Mouse (Mus musculus) forebrain, postnatal 0 days (tissue): ENCODE results near the gene Cluh. TPM values are rescaled to one million over a fixed set of nuclear protein-coding genes. Genes with fewer than 3 reads are reported as not detected.

Experiments
- ATAC-seq: fragments of 200-750 bp; cut with Nextera tagmentation; 2 replicates; pipeline ENCODE4 v1.8.0; 2017; ENCODE audit warnings: mild to moderate bottlenecking, moderate library complexity
- DNase-seq: peaks from one replicate; pipeline ENCODE4 v3.0.0-alpha.2; 2015
- H3K27ac ChIP-seq: fragments of 300-500 bp; sonication (generic); 2 replicates; pipeline ENCODE4 v1.5.1; 2014; ENCODE audit warnings: low read depth, mild to moderate bottlenecking, antibody characterized with exemption, low read length, moderate library complexity, mixed read lengths
- H3K27me3 ChIP-seq: fragments of 300-500 bp; sonication (generic); 2 replicates; pipeline ENCODE4 v1.6.1; 2014; ENCODE audit warnings: mild to moderate bottlenecking, low read length, mixed read lengths; ENCODE audit not compliant: insufficient read depth
- H3K36me3 ChIP-seq: fragments of 300-500 bp; sonication (generic); 2 replicates; pipeline ENCODE4 v1.6.1; 2014; ENCODE audit warnings: mild to moderate bottlenecking, moderate library complexity; ENCODE audit not compliant: insufficient read depth
- H3K4me1 ChIP-seq: fragments of 300-500 bp; sonication (generic); 2 replicates; pipeline ENCODE4 v1.6.1; 2014; ENCODE audit warnings: antibody characterized with exemption; ENCODE audit not compliant: insufficient read depth
- H3K4me2 ChIP-seq: fragments of 300-500 bp; sonication (generic); 2 replicates; pipeline ENCODE4 v1.6.1; 2014; ENCODE audit warnings: low read depth, mild to moderate bottlenecking, moderate library complexity
- H3K4me3 ChIP-seq: fragments of 300-500 bp; sonication (generic); 2 replicates; pipeline ENCODE4 v1.5.1; 2014; ENCODE audit warnings: low read depth, low read length, mixed read lengths
- H3K9ac ChIP-seq: fragments of 300-500 bp; sonication (generic); 2 replicates; pipeline ENCODE4 v1.6.1; 2014; ENCODE audit warnings: mild to moderate bottlenecking
- H3K9me3 ChIP-seq: fragments of 300-500 bp; sonication (generic); 2 replicates; pipeline ENCODE4 v1.6.1; 2016; ENCODE audit warnings: low read length
- CTCF ChIP-seq: sonication (generic); IDR thresholded peaks from 2 replicates; pipeline ENCODE4 v1.5.1; 2016; ENCODE audit warnings: antibody characterized with exemption, control low read depth, low read depth
- WGBS: fragments of 180-500 bp; shearing (Covaris S2); extraction: QIAGEN DNeasy Blood & Tissue Kit; methylation state at CpG from one replicate; pipeline ENCODE4 v1.1.7; 2014; 5-methylcytosine and 5-hydroxymethylcytosine counted together
- polyA plus RNA-seq: library from polyadenylated mRNA; unstranded; fragments of >200 nt; fragmentation: Nextera tagmentation; extraction: Ambion mirVana; gene quantifications from 2 replicates; pipeline ENCODE4 v1.2.1, GENCODE M21; 2015
- total RNA-seq: library from RNA; depleted of rRNA; stranded (reverse); fragments of >200 nt; gene quantifications from 2 replicates; pipeline ENCODE4 v1.2.3, GENCODE M21; 2014

Gene Cluh
- total and polyA plus RNA-seq, 2 experiments from 2014 or later: 12.9 to 62.4 TPM

- Histone ChIP-seq H3K9me3 (no peaks in the 10 kb centered on the region), H3K27ac (no peak overlapping the region), H3K9ac (no peak overlapping the region), H3K4me2 (no peak overlapping the region), H3K4me1 (no peaks in the 10 kb centered on the region), H3K36me3 (peaks cover 40% of the 10 kb centered on the region), H3K4me3 (no peak overlapping the region), H3K27me3 (no peaks in the 10 kb centered on the region)
- DNase-seq (peak; percentile 9), ATAC-seq (no peak)
- TF ChIP-seq CTCF: no peak
- 85% methylated on average over 6 of the region's 6 CpGs for WGBS
Measured at GRCm38 (mm10) chr11:74672901-74673513, 23.7 kb downstream of the Cluh start.

GRCm38 (mm10) chr11:74673561-74673960 lies 24.3 kb downstream of the Cluh start:
- peaks cover 45% of the 10 kb centered on the region for H3K36me3 ChIP-seq
- no peaks in the 10 kb centered on the region for H3K9me3 ChIP-seq
- H3K4me3 ChIP-seq: no peak overlapping the region
- no peaks in the 10 kb centered on the region for H3K4me1 ChIP-seq
- DNase-seq (no peak), ATAC-seq (no peak)
- H3K9ac ChIP-seq: no peak overlapping the region
- TF ChIP-seq CTCF: no peak
- no peak overlapping the region for H3K4me2 ChIP-seq
- no peak overlapping the region for H3K27ac ChIP-seq
- WGBS: 97% methylated on average over 1 of the region's 1 CpGs
- H3K27me3 ChIP-seq: no peaks in the 10 kb centered on the region

- Histone ChIP-seq H3K9me3 (no peaks in the 10 kb centered on the region), H3K4me1 (no peaks in the 10 kb centered on the region), H3K4me3 (no peak overlapping the region), H3K9ac (no peak overlapping the region), H3K27me3 (no peaks in the 10 kb centered on the region), H3K36me3 (peaks cover 48% of the 10 kb centered on the region), H3K4me2 (no peak overlapping the region), H3K27ac (no peak overlapping the region)
- TF ChIP-seq CTCF: no peak
- 94% methylated on average over 8 of the region's 8 CpGs for WGBS
- DNase-seq (no peak), ATAC-seq (no peak)
Measured at GRCm38 (mm10) chr11:74674713-74675112, 25.4 kb downstream of the Cluh start.

GRCm38 (mm10) chr11:74675156-74675555 lies 25.9 kb downstream of the Cluh start:
- WGBS: 54% methylated on average over 4 of the region's 4 CpGs
- Histone ChIP-seq H3K27ac (no peak overlapping the region), H3K4me1 (no peaks in the 10 kb centered on the region), H3K27me3 (no peaks in the 10 kb centered on the region), H3K9me3 (no peaks in the 10 kb centered on the region), H3K4me2 (no peak overlapping the region), H3K9ac (no peak overlapping the region), H3K4me3 (no peak overlapping the region), H3K36me3 (peaks cover 48% of the 10 kb centered on the region)
- ATAC-seq: no peak
- no peak for DNase-seq
- TF ChIP-seq CTCF: no peak

- DNase-seq (peak; percentile 18), ATAC-seq (no peak)
- Histone ChIP-seq H3K27ac (no peak overlapping the region; the same call in 1 of the 2 replicates), H3K4me3 (no peak overlapping the region), H3K36me3 (peaks cover 4% of the 10 kb centered on the region), H3K4me1 (no peaks in the 10 kb centered on the region), H3K4me2 (no peak overlapping the region), H3K9me3 (no peaks in the 10 kb centered on the region), H3K9ac (no peak overlapping the region), H3K27me3 (no peaks in the 10 kb centered on the region)
- TF ChIP-seq CTCF: no peak
- WGBS: 57% methylated on average over 1 of the region's 1 CpGs
Measured at GRCm38 (mm10) chr11:74692151-74692550, 42.9 kb downstream of the Cluh start.

GRCm38 (mm10) chr11:74699505-74699904 lies 50.2 kb downstream of the Cluh start:
- no peak overlapping the region for H3K9ac ChIP-seq
- no peaks in the 10 kb centered on the region for H3K4me1 ChIP-seq
- H3K4me2 ChIP-seq: no peak overlapping the region
- H3K27me3 ChIP-seq: no peaks in the 10 kb centered on the region
- no peaks in the 10 kb centered on the region for H3K9me3 ChIP-seq
- no peak for TF ChIP-seq CTCF
- DNase-seq (no peak), ATAC-seq (no peak)
- no peak overlapping the region for H3K27ac ChIP-seq
- 100% methylated on average over 2 of the region's 2 CpGs for WGBS
- H3K36me3 ChIP-seq: peaks cover 7% of the 10 kb centered on the region
- H3K4me3 ChIP-seq: no peak overlapping the region

GRCm38 (mm10) chr11:74704068-74704467 lies 54.8 kb downstream of the Cluh start:
- Histone ChIP-seq H3K36me3 (0 out of 2 replicates have a peak, but pooled peaks cover under 1% of the 10 kb centered on the region), H3K4me2 (no peak overlapping the region), H3K4me1 (no peaks in the 10 kb centered on the region; the same call in 1 of the 2 replicates), H3K9ac (no peak overlapping the region), H3K9me3 (no peaks in the 10 kb centered on the region), H3K4me3 (no peak overlapping the region), H3K27me3 (no peaks in the 10 kb centered on the region), H3K27ac (no peak overlapping the region)
- 92% methylated on average over 2 of the region's 2 CpGs for WGBS
- ATAC-seq (no peak), DNase-seq (no peak)
- no peak for TF ChIP-seq CTCF
